Mouse (Mus musculus) bone marrow macrophage, adult 2 months (primary cell): ENCODE data around the gene Plch1. TPM values are rescaled to one million over a fixed set of nuclear protein-coding genes. Genes with fewer than 3 reads are reported as not detected.

Source experiments
- H3K27ac ChIP-seq: 2 replicates; pipeline ENCODE4 v1.5.1; 2012; ENCODE audit warnings: low read depth, low read length; ENCODE audit not compliant: insufficient read depth
- H3K4me1 ChIP-seq: 2 replicates; pipeline ENCODE4 v1.6.1; 2012; ENCODE audit warnings: low read length; ENCODE audit not compliant: control insufficient read depth, insufficient read depth
- H3K4me3 ChIP-seq: 2 replicates; pipeline ENCODE4 v1.5.1; 2012; ENCODE audit warnings: mild to moderate bottlenecking, low read length, moderate library complexity; ENCODE audit not compliant: insufficient read depth
- CTCF ChIP-seq: IDR thresholded peaks from 2 replicates; pipeline ENCODE4 v1.5.1; 2012; ENCODE audit warnings: low read depth, mild to moderate bottlenecking, low read length, moderate library complexity
- POLR2A ChIP-seq: IDR thresholded peaks from 2 replicates; pipeline ENCODE4 v1.6.1; 2012; ENCODE audit warnings: mild to moderate bottlenecking, low read depth, low read length, borderline replicate concordance
- polyA plus RNA-seq: library from polyadenylated mRNA; stranded (reverse); fragments of >200 nt; gene quantifications from 2 replicates; pipeline ENCODE4 v1.2.4, GENCODE M21; 2012; ENCODE audit not compliant: missing spikeins, insufficient read depth, insufficient read length

Plch1 gene
- polyA plus RNA-seq, 1 experiment: not detected

DNA sequence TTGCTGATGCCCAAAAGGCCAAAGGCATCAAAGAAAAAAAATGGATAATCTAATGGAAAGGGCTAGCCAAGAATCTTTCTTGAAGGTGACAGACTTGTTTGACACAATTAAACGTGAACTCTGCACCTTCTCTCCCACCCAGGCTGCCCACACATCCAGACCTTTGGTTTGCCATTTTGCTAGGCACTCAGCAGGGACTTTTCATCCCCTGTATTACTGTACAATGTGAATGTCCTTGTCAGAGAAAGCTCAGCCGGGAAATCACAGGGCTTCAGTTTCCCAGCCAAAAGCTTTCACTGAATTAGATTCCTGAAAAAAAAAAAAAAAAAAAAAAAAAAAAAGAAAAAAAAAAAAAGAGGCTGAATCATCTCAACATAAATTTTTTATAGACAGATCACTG, 34.2 kb downstream of the Plch1 start:
- Histone ChIP-seq H3K27ac (no peak overlapping the region), H3K4me3 (no peak overlapping the region), H3K4me1 (no peaks in the 10 kb centered on the region)
- TF ChIP-seq POLR2A: no peak
- TF ChIP-seq CTCF: no peak

DNA sequence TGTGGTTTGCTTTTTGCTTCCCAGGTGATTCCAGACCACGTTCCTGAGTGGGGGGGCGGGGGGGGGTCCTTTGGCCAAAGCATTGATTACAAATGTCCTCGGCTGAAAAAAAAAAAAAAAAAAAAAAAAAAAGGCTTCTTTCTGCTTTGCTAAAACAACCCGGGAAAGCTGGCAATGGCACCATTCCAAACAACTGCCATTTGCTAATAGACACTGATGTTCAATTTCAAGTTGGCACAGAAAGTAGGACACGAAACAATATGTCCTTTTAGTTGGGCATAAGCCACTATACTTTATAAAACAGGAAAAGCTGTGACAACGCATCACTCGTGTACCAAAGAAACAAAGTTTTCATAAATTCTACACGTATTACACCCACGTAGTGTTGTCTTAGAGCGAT, 36.6 kb downstream of the Plch1 start:
- TF ChIP-seq CTCF: no peak
- TF ChIP-seq POLR2A: no peak
- Histone ChIP-seq H3K4me3 (no peak overlapping the region), H3K27ac (no peak overlapping the region), H3K4me1 (no peaks in the 10 kb centered on the region)

DNA sequence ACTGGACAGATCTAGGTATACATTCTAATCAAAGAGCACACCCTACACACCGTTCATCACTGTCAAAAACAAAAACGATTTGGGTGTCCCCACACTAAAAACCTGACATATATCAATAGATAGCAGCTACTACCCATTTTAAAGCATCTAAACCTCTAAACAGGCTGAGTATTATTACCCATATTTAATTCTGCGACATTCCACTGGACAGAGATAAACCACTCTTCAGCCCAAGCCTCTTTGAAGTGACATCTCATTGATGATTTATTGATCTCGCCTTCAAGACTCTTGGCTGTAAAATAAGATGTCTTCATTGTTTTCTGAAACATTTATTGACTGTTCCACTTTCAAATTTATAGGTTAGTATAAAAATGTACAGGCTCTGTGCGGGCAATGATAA, 46.4 kb downstream of the Plch1 start:
- Histone ChIP-seq H3K27ac (no peak overlapping the region), H3K4me1 (no peaks in the 10 kb centered on the region), H3K4me3 (no peak overlapping the region)
- no peak for TF ChIP-seq POLR2A
- no peak for TF ChIP-seq CTCF

DNA sequence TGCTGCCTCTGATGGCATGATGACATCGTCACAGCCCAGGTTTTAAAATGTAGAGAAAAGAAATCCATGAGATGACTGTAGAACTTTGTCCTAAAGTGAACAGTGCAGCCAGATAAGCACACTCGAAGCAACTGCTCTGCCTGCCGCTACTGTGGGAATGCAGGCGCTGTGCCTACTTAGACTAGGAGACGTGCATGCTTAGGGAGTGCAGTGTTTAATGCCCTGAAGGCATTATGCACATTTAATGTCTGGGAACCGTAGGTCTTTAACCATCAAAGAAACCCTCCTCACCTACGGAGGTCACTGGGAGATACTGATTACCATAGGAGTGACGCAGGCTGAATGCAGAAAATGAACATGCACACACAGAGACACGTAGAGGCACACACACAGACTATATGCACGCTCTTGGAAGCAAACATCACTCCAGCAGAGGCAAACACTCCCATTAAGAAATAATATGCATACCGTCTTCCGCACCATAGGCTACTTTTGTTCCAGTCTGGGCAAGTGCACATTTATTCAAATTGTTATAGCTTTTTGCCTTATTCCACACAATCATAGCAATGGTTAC, 48.1 kb downstream of the Plch1 start:
- Histone ChIP-seq H3K4me1 (no peaks in the 10 kb centered on the region), H3K27ac (no peak overlapping the region), H3K4me3 (no peak overlapping the region)
- TF ChIP-seq CTCF (no peak), POLR2A (no peak)

DNA sequence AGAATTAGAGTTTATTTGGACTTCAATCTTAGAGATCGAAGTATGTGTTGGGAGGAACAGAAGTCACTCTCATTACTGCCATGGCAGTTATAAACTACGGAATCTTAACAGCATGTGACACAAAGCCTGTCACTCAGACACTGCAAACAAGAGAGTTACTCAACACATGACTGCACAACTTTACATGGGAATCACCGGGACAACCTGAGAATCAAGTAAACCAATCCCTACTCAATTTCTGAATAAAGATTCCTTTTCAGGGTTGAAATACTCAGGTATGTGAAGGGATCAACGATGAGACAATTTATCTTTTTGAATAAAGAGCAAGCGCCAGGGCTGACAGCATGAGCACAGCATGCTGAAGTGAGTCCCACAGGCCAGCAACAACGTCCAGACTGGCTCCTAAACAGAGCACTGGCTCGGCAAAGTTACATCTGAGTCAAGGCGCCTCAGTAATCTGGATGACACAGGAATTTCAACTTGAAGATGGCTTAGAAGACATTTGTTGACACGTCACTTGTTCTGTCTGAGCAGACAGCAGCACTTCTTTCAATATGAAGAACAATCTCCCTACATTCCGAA, 49.4 kb downstream of the Plch1 start:
- Histone ChIP-seq H3K27ac (no peak overlapping the region), H3K4me3 (no peak overlapping the region), H3K4me1 (no peaks in the 10 kb centered on the region)
- no peak for TF ChIP-seq POLR2A
- TF ChIP-seq CTCF: no peak

DNA sequence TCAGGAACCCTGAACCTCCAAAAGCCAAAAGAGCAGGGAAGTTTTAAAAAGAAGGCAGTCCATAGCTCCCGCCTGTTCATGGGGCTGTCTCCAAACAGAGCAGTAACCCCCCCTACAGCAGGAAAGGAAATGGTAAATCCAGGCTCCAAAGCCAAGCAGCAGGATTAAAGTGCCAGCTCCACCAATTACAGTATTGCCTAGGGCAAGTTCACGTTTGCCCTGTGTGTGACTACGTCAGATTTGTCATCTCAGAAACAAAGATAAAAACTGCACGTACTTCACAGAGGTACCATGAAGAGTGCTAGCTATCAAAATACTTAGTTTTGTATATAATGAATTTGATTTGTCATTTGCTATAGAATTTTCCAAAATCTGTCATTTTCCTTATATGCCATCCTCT, 55.1 kb downstream of the Plch1 start:
- no peak overlapping the region for H3K4me3 ChIP-seq
- TF ChIP-seq CTCF: no peak
- TF ChIP-seq POLR2A: no peak
- H3K27ac ChIP-seq: no peak overlapping the region
- H3K4me1 ChIP-seq: no peaks in the 10 kb centered on the region

DNA sequence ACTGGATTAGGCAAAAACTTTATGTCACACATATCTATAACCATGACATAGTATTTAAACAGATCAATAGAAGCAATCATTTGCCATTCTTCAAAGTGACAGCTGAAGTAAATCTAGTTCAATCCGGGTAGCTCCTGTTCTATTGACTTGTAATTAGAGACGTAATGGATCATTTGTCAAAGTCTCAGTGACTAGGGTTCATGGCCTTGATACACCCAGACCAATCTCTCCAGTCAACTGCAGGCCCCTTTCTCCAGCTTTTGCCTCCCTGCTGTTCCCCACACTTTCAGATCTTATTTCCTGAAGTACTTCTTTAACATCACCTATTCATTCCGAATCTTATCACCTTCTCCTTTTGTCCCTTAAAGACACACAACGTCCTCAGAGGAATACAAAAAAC, 56.8 kb downstream of the Plch1 start:
- Histone ChIP-seq H3K4me3 (no peak overlapping the region), H3K27ac (no peak overlapping the region), H3K4me1 (no peaks in the 10 kb centered on the region)
- TF ChIP-seq POLR2A: no peak
- TF ChIP-seq CTCF: no peak

DNA sequence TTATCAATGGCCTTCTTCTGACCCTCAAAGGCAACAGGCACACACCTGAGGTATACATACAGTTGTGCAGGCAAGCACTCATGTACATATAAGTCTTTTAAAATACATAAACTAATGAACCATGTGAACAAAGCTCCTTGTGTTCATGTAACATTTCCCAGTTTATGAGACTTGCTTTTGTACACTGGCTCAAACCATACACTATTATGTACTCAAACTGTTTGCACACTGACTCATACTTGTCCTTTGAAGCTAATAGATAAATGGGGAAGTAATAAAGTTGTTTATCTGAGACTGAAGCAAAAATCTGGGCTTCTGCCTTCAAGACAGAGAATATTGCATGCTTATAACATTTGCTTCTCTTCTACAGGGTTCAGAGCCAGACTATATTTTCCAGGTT, 61.5 kb downstream of the Plch1 start:
- Histone ChIP-seq H3K4me3 (no peak overlapping the region), H3K4me1 (no peaks in the 10 kb centered on the region), H3K27ac (no peak overlapping the region)
- TF ChIP-seq CTCF (no peak), POLR2A (no peak)

DNA sequence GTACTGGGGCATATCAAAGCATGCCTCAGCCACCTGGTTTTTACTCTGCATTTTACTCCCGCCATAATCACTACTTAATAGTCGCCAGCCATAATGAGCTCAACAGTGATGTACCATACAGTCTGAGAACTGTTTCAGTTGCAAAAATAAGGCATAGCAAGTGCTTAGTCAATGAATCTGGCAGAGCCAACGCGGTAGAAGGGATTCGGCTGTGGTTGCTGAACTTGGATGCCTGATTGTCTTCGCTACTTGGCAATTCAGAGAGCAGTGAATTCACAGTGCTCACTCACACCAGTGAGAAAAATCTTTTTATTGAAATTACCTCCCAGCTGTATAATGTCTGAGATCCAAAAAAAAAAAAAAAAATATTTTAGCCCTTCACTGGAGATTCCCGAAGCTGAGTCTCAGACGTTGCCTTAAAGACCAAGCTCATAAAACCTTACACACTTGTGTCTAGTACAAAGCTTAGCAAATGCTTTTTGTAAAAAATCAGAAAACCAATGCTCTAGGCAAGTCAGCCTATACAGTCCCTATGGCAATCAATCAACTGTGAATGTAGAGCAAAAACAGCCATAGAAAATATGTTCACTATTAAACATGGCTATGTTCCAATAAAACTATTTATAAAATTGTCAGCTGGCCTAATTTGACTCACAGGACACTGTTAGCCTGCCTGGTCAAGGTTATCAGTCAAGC, 62.2 kb downstream of the Plch1 start:
- H3K27ac ChIP-seq: no peak overlapping the region
- no peak overlapping the region for H3K4me3 ChIP-seq
- TF ChIP-seq CTCF (no peak), POLR2A (no peak)
- H3K4me1 ChIP-seq: no peaks in the 10 kb centered on the region

DNA sequence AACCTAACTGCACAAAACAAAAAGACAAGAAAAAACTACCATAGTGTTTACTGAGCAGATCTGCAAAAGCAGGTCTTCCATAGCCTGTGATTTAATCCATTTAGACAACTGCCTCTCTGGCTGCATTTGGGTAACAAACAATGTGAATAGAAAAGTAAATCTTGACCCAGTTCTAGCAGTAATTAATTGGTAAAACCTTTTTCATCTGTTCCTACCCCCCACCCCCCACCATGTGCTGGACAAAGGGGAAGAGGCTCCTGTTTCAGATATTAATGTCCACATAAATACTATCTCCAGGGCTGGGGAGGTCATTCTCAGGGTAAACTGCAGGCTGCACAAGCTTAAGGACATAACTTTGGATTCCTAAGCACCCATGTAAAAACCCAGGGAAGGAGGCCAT, 63.5 kb downstream of the Plch1 start:
- H3K4me3 ChIP-seq: no peak overlapping the region
- no peak for TF ChIP-seq POLR2A
- no peak overlapping the region for H3K27ac ChIP-seq
- no peaks in the 10 kb centered on the region for H3K4me1 ChIP-seq
